Mouse (Mus musculus): ENCODE measurements around the gene Ccdc87.

The Ccdc87 gene

DNA sequence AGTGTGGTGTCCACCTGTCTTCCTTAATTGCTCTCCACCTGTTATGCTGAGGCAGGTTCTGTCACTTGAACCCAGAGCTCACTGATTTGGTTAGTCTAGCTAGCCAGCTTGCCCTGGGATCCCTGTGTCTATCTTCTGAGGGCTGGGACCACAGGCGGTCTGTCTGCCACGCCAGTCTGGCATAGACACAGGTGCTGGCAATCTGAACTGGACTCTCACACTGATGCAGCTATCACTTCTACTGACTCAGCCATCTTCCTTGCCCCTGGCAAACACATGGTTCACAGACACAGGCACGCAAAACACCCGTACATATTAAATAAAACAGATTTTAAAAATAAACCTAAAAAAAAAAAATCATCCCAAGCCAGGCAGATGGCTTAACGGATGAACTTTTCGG is 2.1 kb upstream of the Ccdc87 start:
- in situ Hi-C loops (cut with MboI, MseI): no loop called here

DNA sequence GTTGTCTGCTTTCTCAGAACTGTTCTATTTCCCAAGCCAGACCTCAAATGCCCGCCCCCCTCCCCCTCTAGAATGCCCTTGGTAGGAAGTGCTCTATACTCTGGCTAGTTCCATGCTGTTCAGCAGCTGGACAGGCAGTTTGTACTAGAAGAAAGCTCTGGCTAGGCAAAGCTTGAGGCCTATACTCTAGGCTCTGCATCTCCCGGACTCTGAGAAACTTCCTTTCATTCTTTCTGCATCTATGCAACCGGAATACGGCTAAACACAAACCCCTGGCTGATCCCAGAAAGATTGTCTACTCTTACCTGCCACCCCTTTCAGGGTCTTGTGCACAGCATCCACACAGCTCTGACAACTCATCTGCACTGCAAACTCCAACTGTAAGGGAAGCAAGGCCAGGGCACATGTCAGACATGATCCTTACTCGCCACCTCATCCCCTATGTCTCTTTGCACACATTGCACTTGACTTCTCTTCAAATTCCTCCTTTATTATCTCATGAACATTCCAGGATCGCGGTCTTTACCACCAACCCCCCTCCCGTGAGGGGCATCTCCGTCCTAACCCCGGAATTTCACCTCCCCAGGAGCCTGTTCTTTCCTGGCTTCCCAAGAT is 533 bp upstream of the Ccdc87 start:
- in situ Hi-C loops (cut with MboI, MseI): no loop called here

DNA sequence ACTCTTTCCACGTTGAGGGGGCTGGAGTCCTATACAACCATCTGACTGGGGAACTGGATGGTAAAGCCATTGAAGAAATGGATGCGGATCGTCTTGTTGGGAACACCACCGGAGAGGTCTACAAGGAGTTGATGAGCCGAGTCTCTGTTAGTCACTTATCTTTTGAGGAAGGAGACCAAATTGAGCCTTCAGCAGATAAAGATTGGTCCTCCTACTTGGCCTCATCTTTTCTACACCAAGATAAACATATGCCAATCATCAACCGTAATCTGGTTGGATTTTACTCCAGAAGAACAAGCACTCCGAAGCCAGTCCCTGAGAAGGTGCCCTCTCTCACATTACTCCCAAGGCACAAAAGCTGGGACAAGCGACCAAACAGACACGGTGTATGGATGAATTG is 1.7 kb downstream of the Ccdc87 start:
- in situ Hi-C loops (cut with MboI, MseI): no loop called here

DNA sequence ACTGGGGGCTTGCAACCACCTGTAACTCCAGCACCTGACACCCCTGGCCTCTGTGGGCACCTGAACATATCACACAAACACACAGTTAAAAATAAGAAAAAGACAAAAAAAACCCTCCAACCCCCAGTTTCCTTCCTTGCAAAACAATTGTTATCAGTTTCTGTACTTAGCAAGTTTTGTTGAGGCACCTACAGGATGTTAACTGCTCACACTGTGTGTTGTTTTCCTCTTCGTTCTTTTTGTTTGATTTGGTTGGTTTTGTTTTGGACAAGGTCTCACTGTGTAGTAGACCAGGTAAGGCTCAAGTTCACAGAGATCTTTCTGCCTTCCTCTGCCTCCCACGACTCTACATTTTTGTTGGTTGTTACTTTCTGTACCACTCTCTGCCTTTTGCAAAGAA is 3.4 kb downstream of the Ccdc87 start:
- in situ Hi-C loops (cut with MboI, MseI): no loop called here

DNA sequence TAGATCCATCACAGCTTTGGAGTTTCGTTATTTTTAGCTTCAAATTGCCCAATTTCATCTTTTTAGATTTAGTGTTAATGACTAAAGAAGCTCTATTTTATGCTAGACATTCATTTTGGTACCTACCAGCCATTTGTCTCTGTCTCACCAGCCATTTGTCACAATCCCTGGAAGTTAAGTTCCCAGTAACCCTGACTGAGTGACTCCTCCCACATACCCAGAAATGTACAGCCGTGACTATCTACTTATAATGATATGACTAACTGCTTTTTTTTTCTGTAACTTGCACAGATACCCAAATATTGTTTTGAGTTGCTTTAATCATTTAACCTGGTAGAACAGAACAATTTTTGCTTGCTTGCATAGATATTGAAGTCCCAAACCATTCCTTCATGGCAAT is 6.7 kb downstream of the Ccdc87 start:
- in situ Hi-C loops (cut with MboI, MseI): no loop called here

DNA sequence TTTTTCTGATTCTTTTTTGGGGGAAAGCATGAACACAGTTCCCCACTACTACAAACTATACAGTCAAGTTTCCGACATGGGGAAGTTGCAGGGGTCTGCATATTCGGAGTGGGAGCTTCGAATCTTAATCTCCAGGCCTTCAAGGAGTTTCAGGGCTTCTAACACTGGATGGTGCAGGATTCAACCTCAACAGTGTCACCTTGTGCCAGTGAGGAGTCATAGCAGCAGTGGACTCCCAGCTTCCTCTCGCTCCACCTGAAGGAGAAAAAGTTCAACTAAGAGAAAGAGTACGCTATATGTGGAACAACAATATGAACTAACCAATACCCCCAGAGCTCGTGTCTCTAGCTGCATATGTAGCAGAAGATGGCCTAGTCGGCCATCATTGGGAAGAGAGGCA is 8.3 kb downstream of the Ccdc87 start:
- in situ Hi-C loops (cut with MboI, MseI): no loop called here

DNA sequence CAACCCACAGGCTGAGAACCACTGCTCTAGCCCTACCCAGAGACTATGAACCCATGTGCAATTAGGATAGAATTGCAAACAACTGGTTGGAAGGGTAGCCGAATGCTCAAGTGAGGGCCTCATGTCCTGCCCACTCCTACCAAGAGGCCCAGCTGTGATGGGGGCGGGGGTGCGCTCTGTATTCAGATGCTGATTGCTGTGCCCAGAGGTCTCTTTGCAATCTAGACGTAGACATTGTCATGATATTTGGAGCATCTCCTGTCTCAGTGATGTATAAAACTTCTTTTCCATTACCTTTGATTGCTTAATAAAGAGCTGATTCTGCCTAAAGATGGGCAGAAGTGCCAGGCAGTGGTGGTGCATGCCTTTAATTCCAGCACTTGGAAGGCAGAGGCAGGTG is 10.6 kb downstream of the Ccdc87 start:
- in situ Hi-C loops (cut with MboI, MseI): no loop called here

DNA sequence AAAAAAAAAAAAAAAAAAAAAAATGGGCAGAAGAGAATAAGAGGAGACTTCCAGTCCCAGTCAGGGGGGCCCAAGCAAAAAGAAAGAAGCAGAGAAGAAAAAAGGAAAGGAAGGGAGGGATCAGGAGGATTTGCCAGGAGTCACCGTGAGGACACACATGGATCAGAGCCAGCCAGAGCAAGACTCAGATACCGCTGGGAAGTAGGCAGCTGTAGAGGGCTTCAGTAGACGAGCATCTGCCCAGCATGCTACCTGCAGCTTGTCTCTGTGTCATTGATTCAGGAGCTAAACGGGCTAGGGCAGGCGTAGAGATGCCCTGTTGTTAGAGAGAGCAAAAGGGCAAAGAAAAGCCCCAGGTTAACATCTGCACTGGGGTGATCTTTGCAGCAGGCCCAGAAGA is 11.1 kb downstream of the Ccdc87 start:
- in situ Hi-C loops (cut with MboI, MseI): no loop called here

DNA sequence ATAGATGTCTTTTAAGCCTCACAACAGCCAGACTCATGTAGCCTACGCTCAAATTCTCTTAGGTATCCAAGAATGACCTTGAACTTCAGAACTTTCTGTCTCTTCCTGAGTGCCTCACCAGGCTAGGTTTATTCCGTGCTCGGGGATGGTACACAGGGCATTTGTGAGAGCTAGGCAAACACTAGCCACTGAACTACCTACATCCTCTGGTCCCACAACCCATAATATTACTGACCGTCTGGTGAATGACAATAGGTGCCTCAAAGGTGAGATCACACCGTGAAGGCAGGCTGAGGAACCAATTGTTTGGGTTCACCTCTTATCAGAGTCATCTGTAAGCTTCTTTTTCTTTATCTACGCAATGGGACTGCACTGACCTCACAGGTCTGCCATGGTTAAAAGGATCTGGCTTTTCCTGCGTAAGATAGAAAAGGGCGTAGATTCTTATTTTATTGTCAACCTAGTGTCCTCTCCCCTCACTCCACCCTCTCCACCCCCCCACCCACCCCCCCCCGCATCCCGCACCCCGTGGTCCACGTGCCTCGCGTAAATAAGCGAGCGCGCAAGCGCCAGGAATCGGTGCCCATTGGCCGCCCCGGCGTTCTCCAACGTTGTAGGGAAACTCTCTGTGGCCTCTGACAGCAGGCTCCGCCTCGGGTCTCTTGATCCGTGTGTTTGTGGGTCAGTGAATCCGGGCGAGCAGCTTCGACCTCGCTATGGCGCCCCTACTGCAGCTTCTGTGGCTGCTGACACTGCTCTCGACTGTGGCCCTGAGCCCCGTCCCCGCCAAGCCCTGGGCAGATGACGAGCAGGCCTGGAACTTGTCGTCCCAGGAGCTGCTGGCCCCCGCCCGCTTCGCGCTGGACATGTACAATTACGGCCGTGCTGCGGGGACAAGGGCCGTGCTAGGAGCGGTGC is 15.6 kb downstream of the Ccdc87 start, which contains the start of gene Ctsf:
Gene Ctsf (plus strand): TSS at position 579 of the 918 bp plus-strand sequence.
- in situ Hi-C loops (cut with MboI, MseI): no loop called here

DNA sequence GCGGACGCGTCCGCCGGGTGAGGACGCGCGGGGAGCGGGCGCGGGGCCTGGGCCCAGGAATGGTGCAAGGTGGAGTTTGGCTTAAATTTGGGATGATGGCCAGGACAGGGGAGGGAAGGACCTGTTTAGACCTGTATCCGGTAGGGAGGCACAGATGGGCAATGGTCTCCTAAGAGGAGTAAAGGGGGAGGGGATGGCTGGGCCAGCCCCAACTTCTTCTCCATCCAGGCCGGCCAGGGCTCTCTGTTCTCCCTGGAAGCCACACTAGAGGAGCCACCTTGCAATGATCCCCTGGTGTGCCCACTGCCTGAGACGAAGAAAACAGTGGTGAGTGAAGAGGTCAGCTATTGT is 16.3 kb downstream of the Ccdc87 start:
- in situ Hi-C loops (cut with MboI, MseI): no loop called here

DNA sequence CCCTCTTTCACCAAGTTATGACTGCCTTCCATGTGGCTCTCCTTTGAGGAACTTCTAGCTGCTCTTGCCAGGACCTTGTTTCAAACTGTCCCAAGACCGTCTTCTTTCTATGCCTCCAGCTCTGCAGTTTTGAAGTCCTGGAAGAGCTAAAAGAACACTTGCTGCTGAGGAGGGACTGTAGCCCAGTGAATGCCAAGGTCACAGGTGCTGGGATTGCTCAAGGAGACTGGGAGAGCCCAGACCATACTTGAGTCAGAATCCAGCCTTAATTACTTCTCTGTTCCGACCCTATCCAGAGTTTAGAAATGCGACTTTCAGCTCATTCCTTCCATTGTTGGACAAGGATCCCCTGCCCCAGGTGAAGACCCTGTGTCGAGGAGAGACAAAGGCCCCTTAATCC is 16.8 kb downstream of the Ccdc87 start:
- in situ Hi-C loops (cut with MboI, MseI): no loop called here

DNA sequence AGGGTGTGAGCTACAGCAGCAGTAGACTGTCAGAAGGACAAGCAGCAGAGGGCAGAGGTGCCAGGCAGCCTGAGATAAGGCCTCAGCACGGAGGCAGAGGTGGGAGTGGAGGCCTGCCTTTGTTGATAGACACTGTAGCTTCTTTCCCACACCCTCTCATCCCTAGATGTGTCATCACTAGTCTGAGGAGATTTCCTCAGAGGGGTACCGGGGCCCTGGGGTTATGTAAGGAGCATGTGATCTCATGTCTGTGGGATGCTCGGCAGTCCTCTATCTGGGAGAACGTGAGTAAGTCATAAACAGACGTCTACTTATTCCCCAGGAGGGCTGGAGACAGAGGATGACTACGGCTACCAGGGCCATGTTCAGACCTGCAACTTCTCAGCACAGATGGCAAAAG is 19.9 kb downstream of the Ccdc87 start:
- in situ Hi-C loops (cut with MboI, MseI): no loop called here

DNA sequence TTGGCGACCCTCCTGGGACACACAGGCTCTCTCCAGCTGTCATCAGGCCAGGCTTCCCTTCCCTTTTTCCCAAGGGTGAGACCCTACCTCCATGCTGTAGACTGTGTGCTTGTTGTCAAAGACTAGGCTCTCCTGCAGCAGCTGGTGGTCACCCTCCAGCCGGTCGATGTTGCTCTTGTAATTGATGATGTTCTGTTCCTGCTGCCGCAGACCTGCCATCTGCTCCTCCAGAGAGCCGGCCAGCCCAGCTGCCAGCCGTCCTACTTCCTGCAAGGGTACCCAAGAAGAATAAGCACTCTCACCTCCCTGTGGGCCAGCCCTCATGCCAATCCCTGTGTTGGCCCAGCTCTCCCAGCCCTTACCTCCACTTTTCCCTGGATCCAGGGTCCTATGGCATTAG is 23.9 kb downstream of the Ccdc87 start:
- in situ Hi-C loops (cut with MboI, MseI): no loop called here

DNA sequence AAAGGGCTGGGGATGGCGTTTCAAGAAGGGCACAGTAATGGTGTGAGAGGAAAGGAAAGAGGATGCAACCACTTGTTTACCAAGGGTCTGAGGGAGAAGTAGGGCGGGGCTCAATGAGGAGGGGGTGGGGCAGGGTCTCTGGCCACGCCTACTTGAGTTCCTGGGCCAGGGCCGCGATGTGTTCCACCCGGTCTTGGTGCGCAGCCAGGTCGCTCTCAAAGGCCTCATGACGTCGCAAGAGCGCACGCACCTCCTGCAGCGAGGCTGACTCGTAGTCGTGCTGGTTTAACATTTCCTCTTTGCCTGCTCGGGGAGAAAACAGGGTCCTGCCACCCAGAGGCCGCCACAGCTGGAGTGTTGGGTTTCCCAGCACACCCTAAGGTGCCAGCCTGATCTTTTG is 26.0 kb downstream of the Ccdc87 start:
- in situ Hi-C loops (cut with MboI, MseI): no loop called here

DNA sequence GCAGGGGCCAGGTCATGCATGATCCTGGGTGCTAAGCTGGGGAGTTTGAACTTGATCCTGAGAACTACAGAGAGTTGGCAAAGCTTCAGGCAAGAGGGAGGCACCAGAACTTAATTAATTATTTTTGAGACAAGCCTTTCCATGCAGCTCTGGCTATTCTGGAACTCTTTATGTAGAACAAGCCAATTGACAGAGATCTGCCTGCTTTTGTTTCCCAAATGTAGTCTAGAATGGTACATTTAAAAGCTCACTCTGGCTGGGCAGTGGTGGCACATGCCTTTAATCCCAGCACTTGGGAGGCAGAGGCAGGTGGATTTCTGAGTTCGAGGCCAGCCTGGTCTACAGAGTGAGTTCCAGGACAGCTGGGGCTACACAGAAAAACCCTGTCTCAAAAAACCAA is 35.4 kb downstream of the Ccdc87 start:
- in situ Hi-C loops (cut with MboI, MseI): loop anchor here (5.0 kb wide), 1 partner anchor 88 kb away; the partner anchor contains the start of gene Mrpl11

DNA sequence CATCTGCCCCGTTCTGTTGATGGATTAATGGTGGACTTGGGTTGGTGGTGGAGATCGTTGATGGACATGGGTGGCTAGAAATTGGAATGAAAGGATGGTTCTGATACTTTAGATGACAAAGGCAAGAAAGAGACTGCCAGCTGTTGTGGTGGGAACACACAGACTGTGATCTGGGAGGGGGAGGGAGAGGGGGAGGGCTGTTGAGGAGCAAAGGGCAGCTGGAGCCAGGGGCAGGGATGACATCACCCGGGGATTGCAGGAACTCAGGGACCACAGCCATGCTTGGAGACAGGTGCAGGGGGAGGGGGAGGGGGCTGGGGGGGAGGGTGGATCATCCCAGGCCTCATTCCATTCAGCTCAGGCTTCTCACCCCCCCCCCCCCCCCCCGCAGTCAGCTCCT is 37.1 kb downstream of the Ccdc87 start:
- in situ Hi-C loops (cut with MboI, MseI): loop anchor here (5.0 kb wide), 1 partner anchor 86 kb away; the partner anchor contains the start of gene Mrpl11

DNA sequence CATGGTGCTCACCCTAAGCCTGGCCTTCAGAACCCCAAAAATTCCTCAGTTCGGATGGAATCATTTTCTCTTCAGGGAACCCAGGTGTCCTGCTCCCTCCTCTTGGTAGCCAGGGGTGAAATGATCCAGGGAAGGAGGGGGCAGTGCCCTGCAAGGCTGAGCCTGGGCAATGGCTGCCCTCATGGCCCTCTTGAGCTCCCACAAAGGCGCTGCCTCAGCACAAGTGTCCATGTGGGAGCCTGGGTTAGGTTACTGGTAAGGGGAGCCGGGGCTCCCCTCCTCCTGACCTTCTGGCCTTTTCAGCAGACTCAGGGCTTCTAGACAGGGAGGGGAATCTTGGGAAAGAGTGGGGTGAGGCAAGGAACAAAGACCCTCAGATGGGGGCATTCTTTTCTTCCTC is 37.6 kb downstream of the Ccdc87 start:
- in situ Hi-C loops (cut with MboI, MseI): loop anchor here (5.0 kb wide), 1 partner anchor 86 kb away; the partner anchor contains the start of gene Mrpl11

DNA sequence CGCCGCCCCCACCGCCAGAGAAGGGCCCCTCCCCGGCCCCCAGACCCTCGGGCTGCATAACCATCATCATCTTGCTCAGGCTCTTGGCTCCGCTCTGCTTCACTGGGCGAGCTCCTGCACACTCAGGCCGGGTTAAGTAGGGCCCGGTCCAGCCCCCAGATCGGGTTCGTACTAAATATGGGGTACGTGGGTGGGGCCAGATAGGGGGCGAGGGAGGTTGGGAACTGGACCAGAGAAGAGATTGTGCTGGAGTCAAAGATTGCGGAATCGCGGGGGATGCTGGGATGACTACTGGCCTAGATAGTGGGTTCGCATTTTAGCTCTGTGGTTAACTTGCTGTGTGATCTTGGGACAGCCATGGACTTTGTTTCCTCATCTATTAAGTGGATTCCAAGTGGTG is 38.6 kb downstream of the Ccdc87 start, which contains the start of gene Actn3:
Gene Actn3 (minus strand): TSS at position 125 of the 400 bp plus-strand sequence.
- in situ Hi-C loops (cut with MboI, MseI): loop anchor here (5.0 kb wide), 1 partner anchor 85 kb away; the partner anchor contains the start of gene Mrpl11

DNA sequence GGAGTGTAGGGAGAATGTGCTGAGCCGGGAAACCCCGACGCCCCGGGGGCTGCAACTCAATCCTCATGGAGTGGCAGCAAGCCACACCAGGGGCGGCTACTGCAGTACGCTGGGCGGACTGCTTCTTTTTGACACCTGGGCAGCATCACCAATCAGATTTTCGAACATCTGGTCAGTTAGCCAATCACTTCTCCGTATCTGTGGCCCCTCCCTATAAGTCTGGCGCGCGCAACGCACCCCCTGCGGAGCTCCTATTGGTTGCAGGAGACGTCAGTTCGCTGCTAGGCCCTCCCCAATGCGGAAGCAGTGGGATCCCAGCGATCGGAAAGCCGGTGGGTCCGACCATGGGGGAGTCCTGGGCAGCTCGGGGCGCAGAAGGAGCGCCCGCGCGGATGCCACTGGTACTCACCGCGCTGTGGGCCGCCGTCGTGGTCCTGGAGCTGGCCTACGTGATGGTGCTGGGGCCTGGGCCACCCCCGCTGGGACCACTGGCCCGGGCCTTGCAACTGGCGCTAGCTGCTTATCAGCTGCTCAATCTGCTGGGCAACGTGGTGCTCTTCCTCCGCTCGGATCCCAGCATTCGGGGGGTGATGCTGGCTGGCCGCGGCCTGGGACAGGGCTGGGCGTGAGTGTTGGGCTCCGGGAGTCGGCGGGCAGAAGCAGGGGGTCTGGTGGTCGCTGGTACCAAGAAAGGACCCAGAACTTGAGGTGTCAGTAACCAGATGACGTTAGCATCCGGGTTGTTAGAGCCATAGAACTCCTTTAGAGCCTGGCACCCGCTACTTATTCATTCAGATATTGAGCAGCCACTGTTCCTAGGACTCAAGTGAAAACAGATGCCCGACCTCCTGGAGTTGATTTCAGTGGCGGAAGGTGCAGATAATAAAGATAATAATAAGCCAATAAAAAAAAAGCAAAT is 39.5 kb downstream of the Ccdc87 start, which contains the start of gene Zdhhc24:
Gene Zdhhc24 (plus strand): TSS at position 264 of the 919 bp plus-strand sequence.
- in situ Hi-C loops (cut with MboI, MseI): loop anchor here (5.0 kb wide), 1 partner anchor 84 kb away; the partner anchor contains the start of gene Mrpl11

DNA sequence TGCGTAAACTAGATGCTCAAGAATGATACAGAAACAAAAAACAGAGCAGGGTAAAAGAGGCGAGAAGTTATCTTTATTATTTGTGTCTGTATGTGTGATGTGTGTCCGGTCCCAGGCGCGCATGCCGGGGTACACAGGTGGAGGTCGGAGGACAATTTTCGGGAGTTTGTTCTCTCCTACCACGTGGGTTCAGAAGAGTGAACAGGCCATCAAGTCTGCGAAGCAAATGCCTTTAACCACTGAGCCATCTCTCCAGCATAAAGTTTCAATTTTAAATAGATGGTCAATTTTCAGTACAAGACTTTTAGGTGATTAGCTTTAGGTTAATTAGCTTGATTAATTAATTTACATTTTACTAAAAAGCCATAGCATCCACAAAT is 40.1 kb downstream of the Ccdc87 start:
- in situ Hi-C loops (cut with MboI, MseI): loop anchor here (5.0 kb wide), 1 partner anchor 83 kb away; the partner anchor contains the start of gene Mrpl11

DNA sequence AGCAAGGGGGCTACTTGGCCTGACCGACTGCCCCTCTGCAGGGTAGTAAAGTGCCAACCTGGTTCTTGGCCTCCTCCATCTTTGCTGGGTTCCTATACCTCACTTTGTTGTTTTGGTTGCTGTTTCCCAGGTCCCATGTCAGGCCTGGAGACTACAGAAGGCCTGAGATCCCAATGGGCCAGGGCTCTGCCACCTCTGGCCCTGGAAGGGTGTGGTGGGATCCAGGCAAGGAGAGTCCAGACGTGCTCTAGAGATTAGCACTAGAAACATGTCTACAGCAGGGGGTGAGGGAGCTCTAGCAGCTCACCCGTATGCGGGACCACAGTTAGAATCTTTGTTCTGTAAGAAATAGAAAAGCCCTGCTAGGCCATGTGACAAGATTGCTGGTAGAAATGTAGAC is 44.8 kb downstream of the Ccdc87 start:
- in situ Hi-C loops (cut with MboI, MseI): no loop called here
